Mouse (Mus musculus): ENCODE measurements around the gene Gm10639. TPM values are rescaled to one million over a fixed set of nuclear protein-coding genes. Genes with fewer than 3 reads are reported as not detected.
A peak's percentile ranks its signal among the peaks of the same experiment; 100 is the strongest.
"Not testable (repeated sequence)": the region's sequence is repeated elsewhere in the genome, so short reads cannot be mapped to it uniquely, and the experiment has no call there.

Gm10639 gene
- total RNA-seq, 2 experiments from 2014 or later: not detected

DNA sequence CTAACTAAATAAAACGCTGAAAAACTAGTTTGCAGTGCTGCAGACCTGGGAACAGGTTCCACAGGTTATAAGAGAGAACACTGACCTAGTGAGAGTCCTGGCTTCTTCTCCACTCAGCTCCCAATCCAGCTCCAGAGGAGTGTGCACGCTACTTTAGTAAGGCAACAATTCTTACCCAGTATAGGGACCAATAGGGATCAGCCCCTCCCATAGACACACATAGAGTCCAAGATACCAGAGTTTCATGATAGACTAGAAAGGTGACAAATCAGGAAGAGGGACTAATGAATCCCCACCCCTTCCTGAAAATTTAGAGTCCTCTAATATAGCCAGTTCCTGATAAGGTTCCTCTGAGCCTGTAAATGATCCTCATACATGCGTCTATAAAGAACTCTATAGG is 57.3 kb downstream of the Gm10639 start:
- ATAC-seq (replicated peaks; ENCODE audit: poor library complexity): peak; percentile 57

DNA sequence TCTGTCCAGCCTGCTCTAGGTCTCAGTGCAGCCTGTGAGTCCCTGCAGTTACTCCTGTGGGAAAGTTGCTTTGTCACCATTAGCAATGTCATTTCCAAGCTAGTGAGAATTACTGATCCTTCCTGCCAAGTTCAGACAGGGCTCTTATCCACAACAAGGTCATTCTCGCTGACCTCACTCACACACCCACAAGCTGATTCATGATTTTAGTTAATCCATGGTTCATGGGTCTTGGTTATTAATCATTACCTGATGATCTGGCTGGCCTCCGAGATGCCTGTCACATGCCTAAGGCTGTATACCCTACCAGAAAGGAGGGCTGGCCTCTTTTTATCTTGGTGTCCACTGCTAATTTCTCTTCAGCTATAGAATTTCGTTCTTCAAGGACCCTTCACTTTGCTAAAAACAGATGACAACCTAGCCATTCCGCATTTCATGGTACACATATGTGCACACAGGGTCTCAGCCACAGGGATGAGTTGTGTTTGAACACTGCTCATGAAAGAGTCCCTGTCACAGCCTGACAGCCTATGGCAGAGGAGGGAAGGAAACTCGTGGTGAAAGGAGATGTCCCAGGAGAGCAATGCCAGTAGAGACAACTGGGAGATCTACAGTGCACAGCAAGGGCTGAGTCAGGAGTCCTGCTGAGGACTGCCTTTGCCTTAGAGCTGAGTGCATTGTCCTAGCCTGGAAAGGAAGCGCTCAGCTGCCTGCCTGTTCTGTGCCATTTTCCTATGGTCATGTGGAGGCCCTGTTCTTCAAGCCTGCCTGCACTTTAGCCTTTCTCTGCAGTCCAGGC is 58.7 kb downstream of the Gm10639 start:
- ATAC-seq (replicated peaks; ENCODE audit: poor library complexity): not testable (repeated sequence)

DNA sequence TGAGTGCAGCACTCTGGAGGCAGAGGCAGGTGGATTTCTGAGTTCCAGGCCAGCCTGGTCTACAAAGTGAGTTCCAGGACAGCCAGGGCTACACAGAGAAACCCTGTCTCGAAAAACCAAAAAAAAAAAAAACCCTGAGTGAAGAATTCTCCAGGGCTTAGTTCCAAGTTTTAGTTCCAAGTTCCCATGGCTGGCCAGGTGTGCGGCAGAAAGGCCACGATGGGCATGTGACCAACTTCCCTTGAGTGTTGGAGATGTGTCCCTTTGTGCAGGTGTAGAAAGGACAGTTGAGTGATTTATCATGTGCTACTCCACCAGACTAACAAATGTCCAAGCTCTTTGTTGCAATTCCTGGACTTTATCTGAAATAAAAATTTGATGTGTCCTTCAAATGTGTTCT is 59.4 kb downstream of the Gm10639 start:
- not testable (repeated sequence) for ATAC-seq (replicated peaks; ENCODE audit: poor library complexity)

DNA sequence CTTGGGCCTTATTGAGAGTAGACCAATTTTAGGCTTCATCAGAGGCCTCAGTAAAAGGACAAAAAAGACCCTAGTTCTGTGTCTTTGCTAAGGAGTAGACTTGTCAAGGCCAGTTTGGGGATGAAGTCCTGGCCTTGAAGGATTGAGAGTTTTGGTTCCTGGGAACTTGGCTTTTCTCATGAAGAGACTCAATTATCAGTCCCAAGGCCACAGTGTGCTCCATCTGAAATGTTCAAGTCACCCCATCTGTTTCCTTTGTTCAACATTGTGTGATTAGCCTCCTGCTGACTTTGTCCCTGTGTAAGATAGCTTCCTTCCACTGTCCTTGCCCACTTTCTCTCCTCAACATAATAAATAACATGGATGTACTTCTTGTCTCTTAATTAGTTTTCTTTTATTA is 60.3 kb downstream of the Gm10639 start:
- not testable (repeated sequence) for ATAC-seq (replicated peaks; ENCODE audit: poor library complexity)

DNA sequence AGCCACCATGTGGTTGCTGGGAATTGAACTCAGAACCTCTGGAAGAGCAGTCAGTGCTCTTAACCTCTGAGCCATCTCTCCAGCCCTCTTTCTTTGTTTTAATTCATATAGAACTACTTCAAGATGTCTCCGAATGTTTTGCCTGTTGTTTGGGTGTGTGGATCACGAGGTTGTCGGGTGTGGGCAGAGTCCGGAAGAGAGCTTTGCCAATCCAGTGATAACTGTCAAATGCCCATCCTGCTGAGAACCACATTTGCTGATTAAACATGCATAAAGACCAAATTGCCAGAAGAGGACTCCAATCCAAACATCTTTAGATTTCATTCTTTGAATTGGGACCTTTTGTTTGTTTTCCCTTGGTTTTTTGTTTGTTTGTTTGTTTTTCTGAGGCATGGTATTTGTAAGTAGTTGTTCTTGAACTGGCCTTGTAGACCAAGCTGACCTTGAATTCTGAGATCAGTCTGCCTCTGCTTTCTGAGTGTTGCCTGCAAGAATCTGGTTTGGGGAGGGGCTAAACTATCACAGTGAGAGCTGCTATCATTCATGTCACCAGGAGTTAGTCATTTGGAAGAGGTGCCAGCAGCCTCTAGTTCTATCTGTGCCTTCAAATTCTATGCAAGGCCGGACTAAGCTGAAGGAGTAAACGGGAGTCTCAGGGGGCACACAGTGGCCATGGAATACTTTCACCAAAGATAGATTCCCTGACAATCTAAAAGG is 61.9 kb downstream of the Gm10639 start:
- peak; percentile 77 for ATAC-seq (replicated peaks; ENCODE audit: poor library complexity)

Other genes starting within 250 kb of the Gm10639 start
- not detected in 2 replicates for gene Gcm1, start 238.0 kb upstream of the Gm10639 start, total RNA-seq (2015)
- not detected in 2 replicates for gene Gcm1, start 238.0 kb upstream of the Gm10639 start, total RNA-seq (2017)
- 51.1 and 58.3 TPM in 2 replicates for gene Fbxo9, start 180.9 kb upstream of the Gm10639 start, total RNA-seq (2015)
- gene Fbxo9, start 180.9 kb upstream of the Gm10639 start, total RNA-seq (2017): 48.1 and 61.6 TPM in 2 replicates
- gene Ick, start 180.7 kb upstream of the Gm10639 start, total RNA-seq (2015): 11.0 and 12.4 TPM in 2 replicates
- 5.1 and 15.3 TPM in 2 replicates for gene Ick, start 180.7 kb upstream of the Gm10639 start, total RNA-seq (2017)
- gene Gsta4, start 107.1 kb upstream of the Gm10639 start, total RNA-seq (2015): 1.5 and 2.9 TPM in 2 replicates
- 2.6 and 4.9 TPM in 2 replicates for gene Gsta4, start 107.1 kb upstream of the Gm10639 start, total RNA-seq (2017)
- not detected in 2 replicates for gene Gsta1, start 59.3 kb upstream of the Gm10639 start, total RNA-seq (2015)
- not detected in 2 replicates for gene Gsta1, start 59.3 kb upstream of the Gm10639 start, total RNA-seq (2017)
- gene Gm3776, start 32.8 kb upstream of the Gm10639 start, total RNA-seq (2015): not detected in 2 replicates
- not detected in 2 replicates for gene Gm3776, start 32.8 kb upstream of the Gm10639 start, total RNA-seq (2017)
- not detected in 2 replicates for gene Omt2a, start 24.9 kb downstream of the Gm10639 start, total RNA-seq (2015)
- gene Omt2a, start 24.9 kb downstream of the Gm10639 start, total RNA-seq (2017): not detected in 2 replicates
- not detected in 2 replicates for gene Omt2b, start 37.7 kb downstream of the Gm10639 start, total RNA-seq (2015)
- gene Omt2b, start 37.7 kb downstream of the Gm10639 start, total RNA-seq (2017): not detected in 2 replicates
- gene Gsta2, start 65.9 kb downstream of the Gm10639 start, total RNA-seq (2015): not detected in 2 replicates
- gene Gsta2, start 65.9 kb downstream of the Gm10639 start, total RNA-seq (2017): not detected in 2 replicates
- not detected in 2 replicates for gene Dppa5a, start 78.3 kb downstream of the Gm10639 start, total RNA-seq (2015)
- gene Dppa5a, start 78.3 kb downstream of the Gm10639 start, total RNA-seq (2017): not detected in 2 replicates
- gene Ooep, start 88.8 kb downstream of the Gm10639 start, total RNA-seq (2015): not detected in 2 replicates
- not detected in 2 replicates for gene Ooep, start 88.8 kb downstream of the Gm10639 start, total RNA-seq (2017)
- not detected in 2 replicates for gene Ddx43, start 105.9 kb downstream of the Gm10639 start, total RNA-seq (2015)
- 0.07 and 0.29 TPM in 2 replicates for gene Ddx43, start 105.9 kb downstream of the Gm10639 start, total RNA-seq (2017)
- 21.4 and 23.4 TPM in 2 replicates for gene Cgas, start 153.3 kb downstream of the Gm10639 start, total RNA-seq (2015)
- 13.7 and 20.4 TPM in 2 replicates for gene Cgas, start 153.3 kb downstream of the Gm10639 start, total RNA-seq (2017)
- gene Mto1, start 158.3 kb downstream of the Gm10639 start, total RNA-seq (2015): 24.5 and 38.6 TPM in 2 replicates
- gene Mto1, start 158.3 kb downstream of the Gm10639 start, total RNA-seq (2017): 27.1 and 44.0 TPM in 2 replicates
- not detected in 2 replicates for gene Gm17324, start 158.9 kb downstream of the Gm10639 start, total RNA-seq (2015)
- not detected in 2 replicates for gene Gm17324, start 158.9 kb downstream of the Gm10639 start, total RNA-seq (2017)
- gene Eef1a1, start 199.2 kb downstream of the Gm10639 start, total RNA-seq (2015): 20,259 and 20,522 TPM in 2 replicates
- 11,199 and 11,450 TPM in 2 replicates for gene Eef1a1, start 199.2 kb downstream of the Gm10639 start, total RNA-seq (2017)

All from megakaryocyte progenitor cell, adult 5-6 weeks (primary cell).